Mouse (Mus musculus): ENCODE results near the gene Cacna1c. TPM values are rescaled to one million over a fixed set of nuclear protein-coding genes. Genes with fewer than 3 reads are reported as not detected.

The Cacna1c gene
- total and polyA plus RNA-seq, 2 experiments from 2014 or later, result 4.2 to 43.3 TPM

DNA sequence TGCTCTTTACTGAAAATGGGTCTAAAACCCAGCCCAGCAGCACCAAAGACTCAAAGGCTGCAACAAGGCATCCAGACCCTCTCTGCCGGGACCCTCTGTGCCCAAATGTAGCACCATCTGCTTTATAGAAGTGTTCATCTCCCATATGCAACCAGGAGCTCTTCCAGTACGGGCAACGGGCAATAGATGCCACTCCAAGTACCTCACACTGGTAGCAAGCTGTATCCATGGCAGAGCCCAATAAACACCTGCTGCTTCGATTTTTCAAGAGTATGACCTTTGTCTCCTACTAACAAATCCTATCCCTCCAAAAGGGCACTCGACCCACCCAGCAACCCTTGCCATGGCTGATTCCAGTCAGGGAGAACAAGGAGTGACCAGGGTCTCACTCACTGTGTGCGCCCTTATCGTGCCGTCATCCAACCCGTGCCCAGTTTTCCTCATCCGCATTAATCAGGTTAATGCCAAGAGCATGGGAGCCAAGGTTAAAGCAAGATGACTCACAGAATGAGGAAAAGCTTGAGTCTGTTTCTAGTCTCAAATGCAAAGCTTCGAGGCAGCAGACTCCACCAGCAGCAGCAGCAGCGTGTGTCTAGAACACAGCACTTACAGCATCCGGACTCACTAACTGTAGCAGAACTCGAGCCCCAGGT lies 122.7 kb downstream of the Cacna1c start:
- no peak for DNase-seq
- WGBS, result 77% methylated on average over 14 of the region's 14 CpGs
- Histone ChIP-seq H3K27me3 (ENCODE audit: insufficient read depth, low read length) (no peaks in the 10 kb centered on the region), H3K4me2 (ENCODE audit: low read depth) (no peak overlapping the region), H3K27ac (ENCODE audit: low read depth, low read length) (no peak overlapping the region), H3K4me1 (ENCODE audit: insufficient read depth) (no peaks in the 10 kb centered on the region), H3K9me3 (ENCODE audit: low read length) (no peaks in the 10 kb centered on the region), H3K4me3 (ENCODE audit: low read depth, low read length) (no peak overlapping the region), H3K36me3 (ENCODE audit: insufficient read depth) (no peaks in the 10 kb centered on the region), H3K9ac (no peak overlapping the region)
- TF ChIP-seq CTCF (IDR thresholded peaks at IDR 0.05; ENCODE audit: low read depth), result no peak
- no peak for ATAC-seq

DNA sequence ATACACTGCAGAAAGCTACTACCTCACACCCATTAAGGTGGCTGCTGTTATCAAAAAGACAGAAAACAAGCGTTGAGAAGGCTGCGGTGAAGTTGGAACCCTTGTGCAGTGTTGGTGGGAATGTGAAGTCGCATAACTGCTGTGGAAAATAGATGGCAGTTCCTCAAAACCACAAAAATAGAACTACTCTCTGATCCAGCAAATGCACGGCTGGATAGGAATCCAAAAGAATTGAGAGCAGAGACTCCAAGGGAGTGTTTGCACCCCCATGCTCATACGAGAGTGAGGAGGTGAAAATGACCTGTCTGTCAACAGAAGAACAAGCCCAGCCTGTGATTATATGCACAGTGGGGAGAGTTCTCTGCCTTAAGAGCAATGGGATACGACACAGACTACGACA lies 123.4 kb downstream of the Cacna1c start:
- H3K9ac ChIP-seq, result no peak overlapping the region
- no peak overlapping the region for H3K4me2 ChIP-seq (ENCODE audit: low read depth)
- H3K27me3 ChIP-seq (ENCODE audit: insufficient read depth, low read length), result no peaks in the 10 kb centered on the region
- no peaks in the 10 kb centered on the region for H3K4me1 ChIP-seq (ENCODE audit: insufficient read depth)
- H3K4me3 ChIP-seq (ENCODE audit: low read depth, low read length), result no peak overlapping the region
- WGBS, result 55% methylated on average over 7 of the region's 7 CpGs
- TF ChIP-seq CTCF (IDR thresholded peaks at IDR 0.05; ENCODE audit: low read depth), result no peak
- no peak for ATAC-seq
- DNase-seq, result no peak
- H3K9me3 ChIP-seq (ENCODE audit: low read length), result no peaks in the 10 kb centered on the region
- H3K27ac ChIP-seq (ENCODE audit: low read depth, low read length), result no peak overlapping the region
- no peaks in the 10 kb centered on the region for H3K36me3 ChIP-seq (ENCODE audit: insufficient read depth)

DNA sequence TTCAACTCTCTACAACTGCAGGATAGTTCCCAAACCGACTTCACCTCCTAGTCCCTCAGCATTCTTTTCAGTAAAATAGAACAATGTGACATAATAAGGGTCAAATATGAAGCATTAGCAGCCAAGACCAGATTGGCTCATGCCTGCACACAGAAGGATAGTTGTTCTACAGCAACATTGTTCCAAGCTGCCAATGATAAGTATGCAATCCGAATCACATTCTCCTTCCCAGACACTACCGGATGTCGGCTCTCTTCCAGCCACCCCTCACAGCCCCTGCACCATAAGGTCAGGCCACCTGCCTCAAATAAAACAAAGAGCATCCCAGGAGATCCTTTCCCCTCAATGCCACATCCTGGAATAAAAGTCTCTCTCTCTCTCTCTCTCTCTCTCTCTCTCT lies 125.4 kb downstream of the Cacna1c start:
- no peaks in the 10 kb centered on the region for H3K27me3 ChIP-seq (ENCODE audit: insufficient read depth, low read length)
- H3K27ac ChIP-seq (ENCODE audit: low read depth, low read length), result no peak overlapping the region
- no peak for TF ChIP-seq CTCF (IDR thresholded peaks at IDR 0.05; ENCODE audit: low read depth)
- H3K36me3 ChIP-seq (ENCODE audit: insufficient read depth), result no peaks in the 10 kb centered on the region
- no peak overlapping the region for H3K9ac ChIP-seq
- H3K9me3 ChIP-seq (ENCODE audit: low read length), result no peaks in the 10 kb centered on the region
- no peaks in the 10 kb centered on the region for H3K4me1 ChIP-seq (ENCODE audit: insufficient read depth)
- WGBS, result 58% methylated on average over 4 of the region's 4 CpGs
- H3K4me2 ChIP-seq (ENCODE audit: low read depth), result no peak overlapping the region
- no peak for ATAC-seq
- DNase-seq, result no peak
- no peak overlapping the region for H3K4me3 ChIP-seq (ENCODE audit: low read depth, low read length)

DNA sequence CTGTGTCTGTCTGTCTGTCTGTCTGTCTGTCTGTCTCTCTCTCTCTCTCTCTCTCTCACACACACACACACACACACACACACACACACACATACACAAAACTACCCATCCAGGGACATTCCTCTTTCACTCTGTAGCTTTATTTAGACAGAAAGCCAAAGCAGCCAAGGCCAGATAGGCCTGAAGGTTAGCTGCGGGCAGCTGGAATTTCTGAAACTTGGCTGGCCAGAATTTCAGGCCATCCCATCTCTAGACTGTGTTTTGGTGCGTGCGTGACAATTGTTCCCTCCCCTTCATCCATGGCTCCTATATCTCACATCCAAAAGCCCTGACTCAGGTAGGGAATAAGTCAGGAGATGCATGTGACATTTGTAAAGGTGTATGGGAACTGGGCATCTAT lies 125.9 kb downstream of the Cacna1c start:
- ATAC-seq, result no peak
- no peak overlapping the region for H3K4me2 ChIP-seq (ENCODE audit: low read depth)
- no peak overlapping the region for H3K27ac ChIP-seq (ENCODE audit: low read depth, low read length)
- H3K36me3 ChIP-seq (ENCODE audit: insufficient read depth), result no peaks in the 10 kb centered on the region
- H3K9ac ChIP-seq, result no peak overlapping the region
- H3K27me3 ChIP-seq (ENCODE audit: insufficient read depth, low read length), result no peaks in the 10 kb centered on the region
- 94% methylated on average over 3 of the region's 3 CpGs for WGBS
- no peaks in the 10 kb centered on the region for H3K4me1 ChIP-seq (ENCODE audit: insufficient read depth)
- DNase-seq, result no peak
- H3K9me3 ChIP-seq (ENCODE audit: low read length), result no peaks in the 10 kb centered on the region
- no peak for TF ChIP-seq CTCF (IDR thresholded peaks at IDR 0.05; ENCODE audit: low read depth)
- H3K4me3 ChIP-seq (ENCODE audit: low read depth, low read length), result no peak overlapping the region

DNA sequence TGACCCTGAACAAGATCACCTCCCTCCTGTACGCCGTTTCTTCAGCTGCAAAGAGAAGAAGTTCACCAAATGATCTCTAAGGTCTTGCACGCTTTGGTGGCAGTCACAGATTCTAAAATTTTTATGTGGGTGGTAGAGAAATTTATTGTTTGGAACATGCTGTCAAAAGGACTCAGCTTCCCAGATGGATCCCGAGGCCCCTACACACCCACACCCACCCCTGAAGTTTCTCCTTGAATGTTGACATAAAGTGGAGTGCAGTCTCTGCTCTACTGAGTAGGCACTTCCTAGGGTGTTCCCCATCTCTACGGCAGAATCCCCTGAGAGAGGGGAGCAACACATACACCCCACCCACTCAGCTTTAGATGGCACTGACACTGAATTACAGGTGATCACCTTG lies 127.1 kb downstream of the Cacna1c start:
- Histone ChIP-seq H3K4me3 (ENCODE audit: low read depth, low read length) (no peak overlapping the region), H3K27me3 (ENCODE audit: insufficient read depth, low read length) (no peaks in the 10 kb centered on the region), H3K36me3 (ENCODE audit: insufficient read depth) (no peaks in the 10 kb centered on the region), H3K4me1 (ENCODE audit: insufficient read depth) (no peaks in the 10 kb centered on the region), H3K9ac (no peak overlapping the region), H3K9me3 (ENCODE audit: low read length) (no peaks in the 10 kb centered on the region), H3K4me2 (ENCODE audit: low read depth) (no peak overlapping the region), H3K27ac (ENCODE audit: low read depth, low read length) (no peak overlapping the region)
- no peak for DNase-seq
- no peak for TF ChIP-seq CTCF (IDR thresholded peaks at IDR 0.05; ENCODE audit: low read depth)
- WGBS, result 88% methylated on average over 5 of the region's 5 CpGs
- no peak for ATAC-seq

DNA sequence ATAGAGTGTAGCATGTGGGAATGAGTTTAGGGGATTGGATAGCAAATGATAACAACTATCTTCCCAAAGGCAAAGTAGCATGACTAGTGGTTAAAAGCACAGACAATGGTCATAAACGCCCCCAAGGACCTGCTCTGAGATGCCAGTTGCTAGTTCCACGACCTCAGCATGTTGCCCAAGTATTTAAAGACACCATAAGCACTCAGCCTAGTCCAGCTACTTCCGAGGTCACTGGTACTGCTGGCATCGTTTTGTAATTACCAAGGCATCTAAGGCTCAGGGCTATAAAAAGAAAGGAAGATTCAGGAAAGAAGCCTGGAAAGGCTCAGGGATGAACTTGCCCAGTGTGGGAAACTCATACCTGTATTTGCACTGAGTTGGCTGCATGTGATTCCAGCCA lies 127.6 kb downstream of the Cacna1c start:
- Histone ChIP-seq H3K4me1 (ENCODE audit: insufficient read depth) (no peaks in the 10 kb centered on the region), H3K36me3 (ENCODE audit: insufficient read depth) (no peaks in the 10 kb centered on the region), H3K9ac (no peak overlapping the region), H3K27me3 (ENCODE audit: insufficient read depth, low read length) (no peaks in the 10 kb centered on the region), H3K4me2 (ENCODE audit: low read depth) (no peak overlapping the region), H3K9me3 (ENCODE audit: low read length) (no peaks in the 10 kb centered on the region), H3K4me3 (ENCODE audit: low read depth, low read length) (no peak overlapping the region), H3K27ac (ENCODE audit: low read depth, low read length) (no peak overlapping the region)
- TF ChIP-seq CTCF (IDR thresholded peaks at IDR 0.05; ENCODE audit: low read depth), result no peak
- 78% methylated on average over 4 of the region's 4 CpGs for WGBS
- DNase-seq, result no peak
- no peak for ATAC-seq

DNA sequence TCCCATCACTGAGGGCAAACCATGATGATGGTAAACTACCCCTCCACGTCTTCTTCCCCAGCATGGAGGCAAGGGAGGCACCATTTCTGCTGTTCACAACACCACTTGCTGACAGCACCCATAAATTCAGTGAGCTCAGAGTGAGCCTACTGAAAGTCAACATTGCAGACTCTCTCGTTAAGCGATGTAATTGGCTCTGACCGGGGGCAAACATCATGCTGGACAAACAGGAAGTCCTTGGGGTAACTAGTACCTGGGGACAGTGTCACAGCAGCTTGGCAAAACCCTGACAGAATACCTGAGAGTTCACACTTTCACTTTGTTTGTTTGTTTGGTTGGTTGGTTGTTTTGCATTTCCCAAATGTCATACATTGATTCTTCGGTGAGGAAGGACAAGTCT lies 131.3 kb downstream of the Cacna1c start:
- no peak for DNase-seq
- WGBS, result 94% methylated on average over 5 of the region's 5 CpGs
- no peak overlapping the region for H3K4me3 ChIP-seq (ENCODE audit: low read depth, low read length)
- no peak for ATAC-seq
- no peak overlapping the region for H3K27ac ChIP-seq (ENCODE audit: low read depth, low read length)
- no peaks in the 10 kb centered on the region for H3K9me3 ChIP-seq (ENCODE audit: low read length)
- no peak overlapping the region for H3K4me2 ChIP-seq (ENCODE audit: low read depth)
- TF ChIP-seq CTCF (IDR thresholded peaks at IDR 0.05; ENCODE audit: low read depth), result no peak
- no peaks in the 10 kb centered on the region for H3K4me1 ChIP-seq (ENCODE audit: insufficient read depth)
- H3K9ac ChIP-seq, result no peak overlapping the region
- no peaks in the 10 kb centered on the region for H3K36me3 ChIP-seq (ENCODE audit: insufficient read depth)
- H3K27me3 ChIP-seq (ENCODE audit: insufficient read depth, low read length), result no peaks in the 10 kb centered on the region

Data from forebrain, postnatal 0 days (tissue).